Mouse (Mus musculus) layer of hippocampus, adult 11-12 months (tissue): ENCODE results near the gene Drc1.

ENCODE experiments used
- DNase-seq: peaks from one replicate; pipeline ENCODE4 v3.0.0; 2022; ENCODE audit warnings: low spot score

The Drc1 gene

DNA sequence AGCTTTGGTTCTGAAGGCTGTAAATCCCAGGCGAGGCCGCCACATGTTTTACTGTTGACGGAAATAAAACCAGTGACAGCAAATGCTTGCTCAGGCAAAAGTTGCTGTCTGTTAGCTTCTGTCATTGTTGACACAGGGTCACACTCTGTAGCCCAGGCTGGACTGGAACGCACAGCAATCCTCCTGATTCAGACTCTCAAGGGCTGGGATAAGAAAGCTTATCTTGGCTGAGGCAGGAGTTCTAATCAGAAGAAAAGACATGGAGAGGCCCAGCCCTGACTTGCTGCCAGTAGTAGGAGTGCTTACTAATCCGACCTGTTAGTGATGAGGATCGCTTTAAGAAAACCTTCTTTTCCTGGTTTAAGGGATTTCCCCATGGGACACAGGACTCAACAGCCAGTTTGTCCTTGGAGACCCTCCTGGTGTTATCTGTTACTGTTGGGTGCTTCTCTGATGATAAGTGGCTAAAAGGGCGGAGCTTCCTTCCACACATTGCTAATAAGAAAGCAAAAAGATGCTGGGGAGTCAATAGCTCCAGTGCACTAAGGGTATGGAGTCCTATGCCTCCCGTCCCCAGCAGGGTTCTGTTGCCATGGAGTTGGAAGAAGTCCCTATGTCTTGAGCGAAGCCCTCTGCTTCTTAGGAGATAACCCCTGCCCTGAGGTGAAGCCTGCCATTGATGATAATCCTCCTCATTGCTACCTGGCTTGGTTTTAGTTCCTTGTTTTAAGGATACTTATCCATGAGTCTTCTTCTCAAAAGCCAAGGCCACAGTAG, 6.1 kb downstream of the Drc1 start:
- no peak for DNase-seq

DNA sequence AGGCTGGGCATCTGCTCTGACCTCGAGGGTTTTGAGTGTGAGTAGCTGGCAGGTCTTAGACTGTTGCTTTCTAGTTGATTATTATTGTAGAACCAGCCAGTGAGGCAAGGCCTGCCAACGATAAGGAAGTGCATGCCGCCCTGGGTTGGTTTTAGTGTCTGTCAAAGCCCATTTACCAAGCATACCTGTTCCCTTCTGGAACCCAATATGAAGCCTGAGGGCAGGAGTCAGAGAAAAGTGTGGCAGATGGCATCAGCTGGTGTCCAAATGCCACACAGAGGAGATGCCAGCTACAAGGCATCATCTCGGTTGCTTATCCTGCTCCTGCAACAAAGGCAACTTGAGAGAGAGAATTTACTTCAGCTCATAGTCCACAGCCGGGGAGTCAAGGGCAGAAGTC, 59.6 kb downstream of the Drc1 start:
- no peak for DNase-seq

DNA sequence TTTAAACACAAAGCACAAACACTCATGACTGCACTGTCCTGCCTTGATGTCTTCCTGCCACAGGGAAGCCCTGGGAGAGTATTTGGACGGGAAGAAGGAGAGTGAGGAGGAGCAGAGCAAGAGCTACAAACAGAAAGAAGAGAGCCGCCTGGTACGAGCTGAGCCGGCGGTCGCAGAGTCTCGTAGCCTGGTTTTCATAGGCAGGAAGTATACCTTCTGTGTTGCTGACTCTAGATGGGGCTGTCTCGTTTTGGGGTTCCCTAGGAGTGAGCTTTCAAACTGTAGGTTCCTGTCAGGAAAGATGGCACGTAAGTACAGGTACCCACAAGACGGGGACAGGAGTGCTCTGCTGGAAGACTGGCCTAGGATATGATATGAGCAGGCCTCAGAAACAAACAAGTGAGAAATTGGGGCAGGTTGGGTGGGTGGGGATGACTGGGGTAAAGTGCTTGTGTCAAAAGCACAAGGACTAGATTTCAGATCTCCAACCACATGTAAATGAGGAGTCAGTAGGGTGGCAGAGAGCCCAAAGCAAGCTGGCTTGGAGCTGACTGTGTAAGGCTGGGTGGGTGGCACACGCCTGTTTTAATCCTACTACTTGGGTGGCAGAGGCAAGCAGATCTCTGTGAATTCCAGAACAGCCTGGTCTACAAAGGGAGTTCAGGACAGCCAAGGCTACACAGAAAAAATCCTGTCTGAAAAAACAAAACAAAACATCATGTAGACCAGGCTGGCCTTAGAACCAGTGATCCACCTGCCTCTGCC, 60.6 kb downstream of the Drc1 start:
- DNase-seq: no peak

- no peak for DNase-seq
Measured at GRCm38 (mm10) chr5:30342601-30343015, 61.4 kb downstream of the Drc1 start.

- peak; percentile 56 for DNase-seq
Measured at GRCm38 (mm10) chr5:30343107-30343506, 61.9 kb downstream of the Drc1 start.

DNA sequence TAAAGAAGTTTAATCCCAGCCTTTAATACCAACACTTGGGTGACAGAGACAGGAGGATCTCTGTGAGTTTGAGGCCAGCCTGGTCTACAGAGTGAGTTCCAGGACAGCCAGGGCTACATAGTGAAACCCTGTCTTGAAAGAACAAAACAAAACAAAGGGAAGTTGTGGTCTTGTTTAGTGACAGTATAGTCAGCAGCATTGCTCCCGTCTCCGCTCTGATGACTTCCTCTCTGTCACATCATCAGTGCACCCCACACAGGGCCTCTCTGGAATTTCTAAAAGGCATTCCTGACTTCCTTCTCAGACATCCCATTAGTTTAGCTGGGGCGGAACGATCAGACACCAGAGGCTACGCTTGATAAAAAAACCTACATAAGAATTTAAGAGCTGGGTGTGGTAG, 62.7 kb downstream of the Drc1 start:
- DNase-seq: no peak

DNA sequence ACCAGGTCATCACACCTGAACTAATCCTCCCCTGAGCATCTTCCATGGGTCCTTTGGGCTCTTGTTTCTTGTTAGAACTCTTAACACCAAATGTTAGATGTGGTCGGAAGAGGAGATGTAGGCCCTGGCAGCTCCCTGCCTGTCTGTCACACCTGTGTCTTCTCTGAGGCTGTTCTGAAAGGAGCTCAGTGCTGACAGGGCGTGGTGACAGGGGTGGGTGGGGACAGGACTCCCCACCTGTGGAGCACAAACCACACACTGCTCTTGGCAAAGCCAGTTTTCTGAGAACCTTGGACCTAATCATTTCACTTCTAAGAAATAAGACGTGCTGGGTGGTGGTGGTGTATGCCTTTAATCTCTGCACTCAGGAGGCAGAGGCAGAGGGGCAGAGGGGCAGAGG, 72.4 kb downstream of the Drc1 start:
- DNase-seq: no peak

DNA sequence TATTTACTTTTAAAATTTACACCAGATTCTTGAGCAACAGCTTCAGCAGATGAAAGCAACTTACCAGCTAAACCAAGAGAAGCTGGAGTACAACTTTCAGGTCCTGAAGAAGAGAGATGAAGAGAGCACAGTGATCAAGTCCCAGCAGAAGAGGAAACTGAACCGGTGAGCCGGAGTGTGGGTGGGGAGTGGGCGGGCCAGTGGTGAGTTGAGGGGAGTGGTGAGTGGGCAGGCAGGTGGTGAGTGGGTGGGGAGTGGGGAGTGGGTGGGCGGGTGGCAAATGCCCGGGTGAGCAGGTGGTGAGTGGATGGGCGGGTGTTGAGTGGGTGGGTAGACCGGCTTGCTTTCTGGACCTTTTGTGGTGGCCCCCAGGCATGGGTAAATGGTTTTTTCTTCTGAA, 73.9 kb downstream of the Drc1 start:
- DNase-seq: no peak

- no peak for DNase-seq
Measured at GRCm38 (mm10) chr5:30355559-30356159, 74.5 kb downstream of the Drc1 start.

DNA sequence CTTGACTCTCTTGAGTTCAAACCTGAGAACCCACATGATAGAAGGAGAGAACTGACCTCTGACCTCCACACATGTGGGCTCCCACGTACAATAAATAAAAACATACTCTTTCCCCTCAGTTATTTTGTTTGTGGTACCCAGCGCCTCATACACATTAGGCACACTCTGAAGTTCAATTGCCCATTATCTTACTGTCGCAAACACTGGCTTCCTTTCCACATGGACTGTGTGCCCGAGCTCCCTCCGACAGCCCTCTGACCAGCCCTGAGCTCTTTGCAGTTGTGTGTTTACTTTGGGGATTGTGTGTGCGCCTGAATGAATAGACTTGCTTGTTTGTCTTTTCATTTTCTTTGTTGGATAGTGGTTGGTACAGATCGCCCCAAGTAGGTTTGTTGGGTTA, 75.5 kb downstream of the Drc1 start:
- no peak for DNase-seq

- DNase-seq: no peak
Measured at GRCm38 (mm10) chr5:30358436-30359099, 77.4 kb downstream of the Drc1 start.

GRCm38 (mm10) chr5:30367405-30367804, 86.2 kb downstream of the Drc1 start:
- no peak for DNase-seq

- peak; percentile 58 for DNase-seq
Measured at GRCm38 (mm10) chr5:30369426-30369825, 88.2 kb downstream of the Drc1 start.

DNA sequence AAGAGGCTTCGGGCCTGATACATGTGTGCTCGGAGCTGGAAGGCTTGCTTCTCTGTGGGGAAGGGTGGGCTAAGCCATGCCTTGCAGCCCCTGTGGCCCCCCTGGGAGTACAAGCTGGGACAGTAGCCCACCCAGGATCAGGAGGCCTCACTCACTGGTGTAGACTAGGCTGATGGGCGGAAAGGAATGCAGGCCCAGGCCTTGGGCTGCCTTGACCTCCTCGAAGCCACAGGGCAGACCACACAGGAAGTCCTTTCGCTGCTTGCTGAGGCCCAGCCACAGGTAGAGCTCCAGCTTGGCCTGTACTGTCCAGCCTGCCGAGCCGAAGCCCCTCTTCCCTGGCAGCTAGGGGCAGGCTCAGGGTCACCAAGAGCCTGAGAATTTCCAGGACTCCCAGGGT, 101.7 kb downstream of the Drc1 start:
- DNase-seq: no peak

GRCm38 (mm10) chr5:30387726-30388125, 106.5 kb downstream of the Drc1 start:
- DNase-seq: no peak

GRCm38 (mm10) chr5:30389836-30390235, 108.6 kb downstream of the Drc1 start:
- DNase-seq: no peak

- DNase-seq: peak; percentile 58
Measured at GRCm38 (mm10) chr5:30391473-30391872, 110.3 kb downstream of the Drc1 start.

- no peak for DNase-seq
Measured at GRCm38 (mm10) chr5:30400521-30400920, 119.3 kb downstream of the Drc1 start.

- no peak for DNase-seq
Measured at GRCm38 (mm10) chr5:30401165-30401564, 120.0 kb downstream of the Drc1 start.

GRCm38 (mm10) chr5:30406876-30407275, 125.7 kb downstream of the Drc1 start:
- DNase-seq: no peak

DNA sequence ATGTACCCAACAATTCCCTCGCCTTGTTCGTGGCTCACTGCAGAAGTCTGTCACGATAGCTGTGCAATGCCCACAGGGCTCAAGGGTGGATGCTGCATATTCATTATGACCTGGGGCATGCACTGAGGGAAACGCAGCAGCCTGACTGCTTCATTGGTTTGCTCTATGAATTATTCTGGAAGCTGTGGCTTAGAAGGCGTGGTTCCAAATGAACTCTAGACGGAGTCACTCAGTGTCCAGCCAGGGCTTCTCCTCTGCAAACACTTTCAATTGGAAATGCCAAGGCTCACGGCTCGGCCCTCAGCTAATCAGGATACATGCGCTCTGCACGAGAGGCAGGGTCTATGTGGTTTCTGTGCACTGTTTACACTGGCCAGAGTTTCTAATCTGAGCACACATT, 130.3 kb downstream of the Drc1 start:
- DNase-seq: no peak

GRCm38 (mm10) chr5:30415381-30415780, 134.2 kb downstream of the Drc1 start:
- DNase-seq: no peak

DNA sequence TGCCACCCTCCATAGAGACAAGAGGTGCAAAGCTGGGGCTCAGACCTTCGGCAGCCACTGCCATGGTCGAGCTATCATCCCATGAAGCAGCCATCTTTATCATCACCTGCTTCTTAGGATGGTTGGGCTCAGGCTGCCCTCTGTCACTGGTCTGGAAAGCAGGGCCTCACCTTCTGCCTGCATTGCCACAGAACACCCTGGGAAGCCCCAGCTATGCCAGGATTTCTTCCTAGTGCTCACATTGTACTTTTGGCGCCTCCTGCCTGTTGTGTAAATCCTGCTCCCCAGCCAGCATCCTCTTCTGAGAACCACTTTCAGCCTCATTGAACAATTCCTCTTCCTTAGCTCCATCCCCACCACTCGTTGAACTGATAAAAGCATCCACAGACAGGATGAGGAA, 134.7 kb downstream of the Drc1 start:
- DNase-seq: no peak
